Mouse (Mus musculus) frontal cortex, adult (tissue): ENCODE data around the gene Cacna1h.

Experiments
- ATAC-seq: cut with Nextera tagmentation; 2 replicates; pipeline ENCODE4 v1.9.2; 2017; ENCODE audit warnings: mild to moderate bottlenecking, moderate library complexity, mixed read lengths; ENCODE audit not compliant: low TSS enrichment

Gene Cacna1h

DNA sequence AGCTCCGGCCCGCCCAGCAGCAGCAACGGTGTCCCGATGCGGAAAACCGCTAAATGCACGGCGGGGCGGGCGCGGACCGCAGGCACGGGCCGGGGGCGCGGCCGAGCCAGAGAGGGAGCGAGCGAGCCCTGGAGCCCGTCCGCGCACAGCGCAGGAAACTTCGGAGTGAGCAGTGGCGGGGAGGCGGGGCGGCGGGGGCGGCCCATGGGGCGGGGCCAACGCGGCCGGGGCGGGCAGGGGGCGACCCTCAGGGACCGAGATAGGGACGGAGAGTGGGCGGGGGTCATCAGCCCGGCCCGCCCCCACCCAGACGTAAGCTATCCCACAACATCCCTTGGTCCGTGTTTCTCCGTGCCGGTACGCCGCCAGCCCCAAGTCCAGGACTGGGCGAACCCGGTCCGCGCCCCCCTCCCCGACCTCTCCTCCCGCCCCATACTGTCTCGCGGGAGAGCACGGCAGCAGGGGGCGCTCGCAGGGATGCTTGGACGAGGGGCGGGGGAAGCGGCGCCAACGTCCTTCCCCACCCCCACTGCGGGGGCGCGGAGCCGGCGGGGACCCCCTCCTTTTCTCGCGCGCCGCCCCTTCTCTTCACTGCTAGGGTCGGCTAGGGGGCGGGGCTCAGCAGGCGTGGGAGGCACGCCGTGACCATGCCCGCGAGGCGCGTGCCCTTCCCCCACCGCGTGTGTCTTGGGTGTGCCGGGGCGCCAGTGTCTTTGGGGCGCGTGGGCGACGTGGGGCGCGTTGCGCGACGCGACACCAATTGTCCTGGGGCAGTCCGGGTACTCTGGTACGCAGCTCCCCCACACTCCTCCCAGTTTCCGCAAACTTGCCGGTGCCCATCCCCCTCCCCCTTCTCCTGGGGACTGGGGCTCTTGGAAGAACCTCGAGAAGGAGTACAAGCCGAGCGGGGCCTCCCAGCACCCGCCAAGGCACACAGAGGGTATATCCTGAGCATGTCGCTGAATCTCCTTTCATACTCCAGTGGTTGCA is at the start of gene Cacna1h:
Gene Cacna1h (minus strand): TSS at position 167 of the 990 bp plus-strand sequence.
- no peak for ATAC-seq

- ATAC-seq: no peak
Observed at GRCm38 (mm10) chr17:25482092-25482491, 48.5 kb upstream of the Cacna1h start.

- no peak for ATAC-seq
Observed at GRCm38 (mm10) chr17:25480820-25481219, 47.2 kb upstream of the Cacna1h start.

DNA sequence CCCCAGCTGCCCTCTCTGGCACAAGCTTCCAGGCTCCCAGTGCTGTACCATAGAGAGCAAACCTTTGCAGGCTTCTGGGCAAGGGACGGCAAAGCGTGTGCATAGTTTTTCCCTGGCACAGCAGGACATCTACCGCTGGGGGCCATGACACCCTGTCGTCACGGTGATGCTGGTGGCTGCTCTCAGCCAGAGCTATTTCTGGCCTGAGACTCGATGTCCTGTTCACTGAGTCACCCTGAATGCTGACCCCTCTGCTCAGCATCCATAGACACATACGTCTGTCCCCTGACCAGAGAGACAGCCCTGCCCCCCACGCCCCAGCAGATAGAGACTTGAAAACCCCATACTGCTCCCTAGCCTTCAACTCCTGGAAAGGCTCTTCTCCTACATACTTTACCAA is 46.6 kb upstream of the Cacna1h start:
- ATAC-seq: no peak

DNA sequence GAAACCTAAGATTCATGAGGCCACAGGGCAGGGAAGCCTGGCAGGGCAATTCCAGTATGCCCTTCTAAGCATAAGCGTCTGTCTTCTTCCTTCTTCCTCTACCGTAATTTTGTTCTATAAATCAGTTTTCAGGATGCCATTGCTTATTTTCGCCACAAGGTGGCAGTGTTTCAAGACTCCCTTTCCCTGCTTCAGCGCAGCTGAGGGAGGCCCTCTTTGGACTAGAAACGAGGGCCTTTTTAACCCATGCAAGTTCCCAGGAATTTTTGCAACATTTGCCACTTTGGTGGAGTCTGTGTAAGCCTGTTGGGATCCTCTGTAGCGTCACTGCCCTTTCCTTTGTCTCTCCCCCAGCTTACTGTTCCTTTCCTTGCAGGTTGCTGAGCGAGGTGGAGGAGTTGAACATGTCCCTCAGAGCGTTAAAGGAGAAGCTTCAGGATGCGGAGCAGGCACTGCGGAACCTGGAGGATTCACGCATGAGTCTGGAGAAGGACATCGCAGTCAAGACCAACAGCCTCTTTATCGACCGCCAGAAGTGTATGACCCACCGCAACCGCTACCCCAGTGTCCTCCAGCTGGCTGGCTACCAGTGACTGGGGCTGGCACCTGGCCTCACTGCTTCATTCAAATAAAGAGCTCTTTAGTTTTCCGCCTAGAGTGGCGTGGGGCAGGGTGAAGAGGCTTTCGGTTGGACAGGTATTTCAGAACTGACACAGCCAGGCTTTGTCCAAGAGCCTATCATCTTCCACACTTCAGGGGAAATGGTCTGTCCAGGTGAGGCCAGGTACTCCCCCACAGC is 42.6 kb upstream of the Cacna1h start:
- peak; percentile 22; the same call in 1 of the 2 replicates for ATAC-seq

- peak; percentile 71; the same call in 1 of the 2 replicates for ATAC-seq
Observed at GRCm38 (mm10) chr17:25474330-25475077, 40.9 kb upstream of the Cacna1h start.

- no peak for ATAC-seq
Observed at GRCm38 (mm10) chr17:25472044-25472443, 38.5 kb upstream of the Cacna1h start.

DNA sequence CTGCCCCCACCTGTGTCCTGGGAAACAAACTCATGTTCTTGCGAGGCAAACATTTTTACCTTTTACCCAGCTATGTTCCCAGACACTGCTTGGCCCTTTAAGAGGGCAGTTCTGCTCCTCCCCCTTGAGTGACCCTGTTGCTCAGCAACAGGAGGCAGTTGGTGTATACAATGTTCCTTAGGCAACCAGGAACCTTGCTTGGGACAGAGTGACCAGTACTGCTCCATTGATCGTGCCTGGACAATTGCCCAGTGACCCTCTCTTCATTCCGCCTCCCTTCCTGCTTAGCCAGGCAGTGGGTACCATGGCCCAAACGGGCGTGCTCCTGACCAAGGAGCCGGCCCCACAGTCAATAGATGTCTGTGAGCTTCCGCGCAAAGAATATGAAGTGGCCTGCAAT is 37.8 kb upstream of the Cacna1h start:
- ATAC-seq: no peak

DNA sequence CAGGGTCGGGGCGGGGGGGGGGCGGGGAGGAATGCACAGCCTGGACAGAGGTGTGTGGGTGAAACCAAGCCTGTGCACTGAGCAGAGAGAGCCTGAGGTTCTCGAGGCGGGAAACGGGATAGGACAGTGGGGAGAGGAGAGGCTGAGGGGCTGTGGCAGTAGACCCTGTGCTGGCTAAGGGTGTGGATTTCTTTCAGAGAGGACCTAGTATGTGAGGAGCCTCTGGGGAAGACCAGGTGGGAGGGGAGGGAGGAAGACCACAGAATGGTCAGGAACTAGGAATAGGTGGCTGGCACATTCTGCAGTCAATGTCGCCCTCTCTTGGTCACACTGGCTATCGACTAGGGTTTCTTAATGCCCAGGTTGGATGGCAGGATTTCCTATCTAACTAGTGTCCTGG is 36.2 kb upstream of the Cacna1h start:
- 0 out of 2 replicates have a peak, but pooled peaks have one; percentile 29 for ATAC-seq

DNA sequence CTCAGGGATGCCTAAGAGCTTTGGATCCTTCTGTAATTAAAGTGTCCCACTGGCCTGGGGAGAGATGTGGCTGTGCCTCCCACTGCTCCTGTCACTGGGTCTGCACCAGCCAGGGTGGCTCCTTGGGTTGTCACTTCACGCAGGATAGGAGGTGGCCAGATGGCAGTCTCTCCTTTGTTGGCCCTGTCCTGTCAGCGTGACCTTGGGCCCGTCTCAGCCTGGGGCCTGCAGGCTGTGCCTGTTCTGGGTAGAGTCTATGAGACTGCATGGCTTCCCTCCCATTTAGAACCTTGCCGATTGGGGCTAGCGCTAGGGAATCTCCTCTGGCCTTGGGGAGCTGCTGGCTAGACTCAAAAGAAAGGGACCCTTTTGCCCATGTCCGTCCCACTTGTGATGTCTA is 34.7 kb upstream of the Cacna1h start:
- no peak for ATAC-seq

GRCm38 (mm10) chr17:25467781-25468180 is 34.2 kb upstream of the Cacna1h start:
- ATAC-seq: no peak

- no peak for ATAC-seq
Observed at GRCm38 (mm10) chr17:25466257-25466656, 32.7 kb upstream of the Cacna1h start.

DNA sequence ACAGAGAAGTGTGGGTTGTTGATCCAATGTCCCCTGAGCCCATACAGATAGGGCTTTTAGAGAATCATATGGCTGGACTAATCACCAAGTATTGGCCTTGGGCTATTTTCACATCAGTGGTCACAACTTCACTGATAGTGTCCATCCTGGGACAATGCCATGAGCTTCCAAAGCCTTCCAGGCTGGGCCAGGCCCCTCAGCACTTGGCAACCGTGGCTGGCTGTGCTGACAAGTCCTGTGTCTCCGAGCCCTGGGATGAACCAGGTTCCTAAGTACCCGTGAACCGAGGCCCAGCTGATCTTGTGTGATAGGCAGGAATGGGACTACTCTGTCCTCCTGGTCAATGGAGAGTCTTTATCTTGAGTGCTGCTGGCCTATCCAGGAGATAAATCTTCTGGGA is 30.5 kb upstream of the Cacna1h start:
- ATAC-seq: no peak

GRCm38 (mm10) chr17:25463326-25463945 is 29.9 kb upstream of the Cacna1h start:
- no peak for ATAC-seq

DNA sequence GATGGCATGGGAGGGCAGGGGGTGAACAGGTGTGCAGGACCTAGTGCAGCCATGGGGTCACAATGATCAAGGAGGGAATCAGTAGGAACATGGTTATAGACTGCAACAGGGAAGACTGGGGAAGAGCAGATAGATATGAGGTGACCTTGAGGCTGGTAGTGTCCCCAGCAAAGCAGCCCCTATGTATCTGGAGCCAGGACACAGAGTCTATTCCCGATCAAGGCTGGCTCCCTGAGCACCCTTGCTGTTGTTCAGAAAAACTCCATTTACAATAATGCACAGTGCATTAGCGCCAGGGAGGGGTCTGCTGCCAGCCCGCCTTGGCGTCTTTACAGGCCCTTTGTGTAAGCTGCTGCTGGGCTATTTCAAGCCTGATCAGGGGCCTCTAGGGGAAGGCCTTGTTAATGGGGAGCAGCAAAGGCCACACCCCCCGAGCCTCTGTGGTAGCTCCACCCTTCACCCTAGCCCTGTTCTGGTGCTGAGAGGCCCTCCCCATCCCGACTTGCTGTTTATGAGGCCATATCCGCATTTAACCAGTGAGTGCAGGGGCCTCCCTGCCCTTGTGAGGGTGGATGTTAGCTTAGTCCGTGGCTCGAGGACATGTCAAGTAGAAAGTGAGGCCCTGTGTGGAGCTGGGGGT is 28.8 kb upstream of the Cacna1h start:
- no peak for ATAC-seq

- ATAC-seq: peak; percentile 70
Observed at GRCm38 (mm10) chr17:25456540-25456939, 23.0 kb upstream of the Cacna1h start.

- ATAC-seq: peak; percentile 64; the same call in 1 of the 2 replicates
Observed at GRCm38 (mm10) chr17:25454272-25454671, 20.7 kb upstream of the Cacna1h start, which contains the start of gene Tekt4. Gene Tekt4 (plus strand): TSS chr17:25454615.

- ATAC-seq: no peak
Observed at GRCm38 (mm10) chr17:25452246-25452965, 18.8 kb upstream of the Cacna1h start.

DNA sequence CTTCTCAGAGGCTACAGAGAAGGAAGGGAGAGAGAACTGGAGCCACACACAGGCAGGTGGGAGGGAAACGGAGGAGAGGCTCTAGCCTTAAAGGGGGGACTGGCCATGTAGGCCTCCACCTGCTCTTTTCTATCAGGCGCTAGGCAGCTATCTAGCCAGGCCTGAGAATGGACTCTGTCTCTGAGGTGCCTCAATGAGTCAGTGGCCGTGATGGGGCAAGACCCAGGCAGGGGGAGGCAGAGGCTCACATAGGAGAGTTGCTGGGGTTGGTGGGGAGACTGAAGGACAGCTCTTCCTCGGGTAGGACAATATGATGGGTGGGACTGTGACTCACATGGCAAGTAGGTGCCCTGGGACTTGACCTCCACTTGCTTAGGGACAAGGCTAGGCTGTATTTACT is 16.7 kb upstream of the Cacna1h start:
- ATAC-seq: no peak

- peak; percentile 57; the same call in 1 of the 2 replicates for ATAC-seq
Observed at GRCm38 (mm10) chr17:25447865-25448264, 14.3 kb upstream of the Cacna1h start.
